Mouse (Mus musculus) forebrain, embryonic 10.5 days (tissue): Measurements from ENCODE around the gene Lbx1. TPM values are rescaled to one million over a fixed set of nuclear protein-coding genes. Genes with fewer than 3 reads are reported as not detected.

Source experiments
- DNase-seq: peaks from one replicate; pipeline ENCODE4 v3.0.0-alpha.2; 2017; ENCODE audit warnings: low spot score; ENCODE audit errors: extremely low spot score
- H3K27ac ChIP-seq: fragments of 300-500 bp; sonication (generic); 2 replicates; pipeline ENCODE4 v1.5.1; 2016; ENCODE audit warnings: mild to moderate bottlenecking
- H3K27me3 ChIP-seq: fragments of 300-500 bp; sonication (generic); 2 replicates; pipeline ENCODE4 v1.6.1; 2016; ENCODE audit warnings: mild to moderate bottlenecking; ENCODE audit not compliant: poor library complexity, severe bottlenecking
- H3K36me3 ChIP-seq: fragments of 300-500 bp; sonication (generic); replicated peaks from 2 replicates; pipeline ENCODE4 v1.6.1; 2016; ENCODE audit warnings: mild to moderate bottlenecking, moderate library complexity
- H3K4me1 ChIP-seq: fragments of 300-500 bp; sonication (generic); 2 replicates; pipeline ENCODE4 v1.6.1; 2016
- H3K4me3 ChIP-seq: fragments of 300-500 bp; sonication (generic); 2 replicates; pipeline ENCODE4 v1.5.1; 2016; ENCODE audit warnings: mild to moderate bottlenecking, moderate library complexity
- H3K9me3 ChIP-seq: fragments of 300-500 bp; sonication (generic); 2 replicates; pipeline ENCODE4 v1.6.1; 2016; ENCODE audit warnings: mild to moderate bottlenecking, moderate library complexity
- WGBS: fragments of 180-500 bp; shearing (Covaris S2); methylation state at CpG from one replicate; pipeline ENCODE4 v1.1.7; 2016; 5-methylcytosine and 5-hydroxymethylcytosine counted together
- polyA plus RNA-seq: library from polyadenylated mRNA; unstranded; fragments of >200 nt; fragmentation: Nextera tagmentation; extraction: Ambion mirVana; gene quantifications from 2 replicates; pipeline ENCODE4 v1.2.1, GENCODE M21; 2016

The Lbx1 gene
- polyA plus RNA-seq, 1 experiment from 2014 or later: not detected

DNA sequence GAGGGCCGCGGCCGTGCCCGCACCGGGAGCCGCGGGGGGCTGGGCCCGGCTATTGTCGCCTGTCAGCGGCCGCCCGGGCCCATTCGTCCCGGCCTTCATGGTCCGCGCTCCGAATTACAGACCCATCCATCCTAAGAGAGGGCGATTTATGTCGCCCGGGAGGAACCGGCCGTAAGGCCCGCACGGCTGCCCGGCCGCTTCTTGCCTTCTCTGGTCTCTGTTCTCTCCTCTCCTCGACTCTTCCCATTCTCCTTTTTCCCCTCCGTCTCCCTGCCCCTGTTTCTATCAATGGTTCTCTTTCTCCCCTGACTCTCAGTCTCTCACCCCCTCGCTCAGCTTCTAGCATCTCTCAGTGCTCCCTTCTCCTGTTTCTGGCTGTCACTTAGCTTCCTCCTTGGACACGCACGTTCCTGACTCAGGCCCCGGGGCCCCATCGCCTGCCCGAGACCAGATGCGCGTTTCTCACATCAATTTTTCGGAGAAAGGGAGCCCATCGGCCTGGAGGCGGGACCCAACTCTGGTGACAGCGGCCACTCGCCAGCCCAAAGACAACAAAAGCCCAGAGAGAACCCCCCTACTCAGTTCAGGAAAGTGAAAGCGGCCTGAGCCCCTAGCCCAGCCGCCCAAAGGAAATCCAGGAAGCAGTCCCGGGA lies 4.1 kb downstream of the Lbx1 start:
- H3K27ac ChIP-seq: no peak overlapping the region
- peak overlapping the region; percentile 39 for H3K4me3 ChIP-seq
- no peaks in the 10 kb centered on the region for H3K36me3 ChIP-seq
- H3K9me3 ChIP-seq: no peaks in the 10 kb centered on the region
- under 1% methylated on average over 44 of the region's 44 CpGs for WGBS
- peaks cover 54% of the 10 kb centered on the region for H3K4me1 ChIP-seq
- DNase-seq: peak; percentile 56
- H3K27me3 ChIP-seq: peaks cover 100% of the 10 kb centered on the region

DNA sequence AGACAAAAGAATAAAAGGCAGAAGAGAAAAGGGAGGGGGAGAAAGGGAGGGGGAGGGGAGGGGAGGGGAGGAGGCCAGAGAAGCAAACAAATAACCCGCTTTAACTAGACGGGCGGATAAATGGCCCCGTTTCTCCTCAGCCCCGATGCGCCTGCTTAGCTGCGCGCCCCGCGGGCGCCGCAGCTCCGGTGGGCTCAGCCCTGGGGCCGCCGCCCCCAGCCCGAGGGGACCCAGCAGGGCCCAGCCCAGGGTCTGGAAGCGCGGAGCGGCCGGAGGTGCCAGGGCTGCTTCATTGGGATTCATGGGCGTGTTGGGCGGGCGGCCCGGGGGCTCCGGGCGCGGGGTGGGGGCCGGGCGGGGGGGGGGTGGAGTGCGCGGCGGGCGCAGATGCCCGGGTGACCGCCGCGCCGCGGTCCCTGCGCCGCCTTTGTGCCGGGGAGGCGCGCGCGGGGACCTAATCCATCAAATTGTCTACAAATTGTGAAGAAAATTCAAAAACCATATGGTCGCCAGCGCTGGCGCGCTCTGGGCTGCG lies 4.7 kb downstream of the Lbx1 start:
- Histone ChIP-seq H3K4me3 (peak overlapping the region; percentile 39), H3K27ac (no peak overlapping the region), H3K36me3 (no peaks in the 10 kb centered on the region), H3K9me3 (no peaks in the 10 kb centered on the region), H3K27me3 (peaks cover 100% of the 10 kb centered on the region), H3K4me1 (peaks cover 48% of the 10 kb centered on the region)
- WGBS: 1% methylated on average over 47 of the region's 51 CpGs
- DNase-seq: peak; percentile 34

DNA sequence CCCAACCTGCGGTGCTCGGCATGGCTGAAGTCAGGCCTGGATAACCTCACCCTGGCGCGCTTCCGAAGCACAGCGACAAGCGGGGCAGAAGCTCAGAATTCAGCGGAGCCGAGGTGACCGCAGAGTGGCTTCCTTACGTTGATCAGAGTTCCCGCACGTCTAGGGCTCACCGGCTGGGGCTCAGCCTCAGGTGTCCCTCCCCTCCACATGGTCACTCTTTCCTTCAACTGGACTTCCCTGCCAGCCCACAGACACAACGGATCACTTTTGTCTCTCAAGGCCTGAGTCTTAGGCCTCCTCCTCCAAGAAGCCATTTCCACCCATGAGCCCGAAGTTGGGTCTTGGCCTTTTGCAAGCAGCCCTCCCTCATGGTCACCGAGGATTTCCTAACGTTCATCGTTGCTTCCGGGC lies 5.4 kb downstream of the Lbx1 start:
- peak; percentile 43 for DNase-seq
- Histone ChIP-seq H3K27me3 (peaks cover 100% of the 10 kb centered on the region), H3K27ac (no peak overlapping the region), H3K9me3 (no peaks in the 10 kb centered on the region), H3K4me3 (no peak overlapping the region), H3K4me1 (peaks cover 42% of the 10 kb centered on the region), H3K36me3 (no peaks in the 10 kb centered on the region)
- WGBS: under 1% methylated on average over 20 of the region's 20 CpGs

DNA sequence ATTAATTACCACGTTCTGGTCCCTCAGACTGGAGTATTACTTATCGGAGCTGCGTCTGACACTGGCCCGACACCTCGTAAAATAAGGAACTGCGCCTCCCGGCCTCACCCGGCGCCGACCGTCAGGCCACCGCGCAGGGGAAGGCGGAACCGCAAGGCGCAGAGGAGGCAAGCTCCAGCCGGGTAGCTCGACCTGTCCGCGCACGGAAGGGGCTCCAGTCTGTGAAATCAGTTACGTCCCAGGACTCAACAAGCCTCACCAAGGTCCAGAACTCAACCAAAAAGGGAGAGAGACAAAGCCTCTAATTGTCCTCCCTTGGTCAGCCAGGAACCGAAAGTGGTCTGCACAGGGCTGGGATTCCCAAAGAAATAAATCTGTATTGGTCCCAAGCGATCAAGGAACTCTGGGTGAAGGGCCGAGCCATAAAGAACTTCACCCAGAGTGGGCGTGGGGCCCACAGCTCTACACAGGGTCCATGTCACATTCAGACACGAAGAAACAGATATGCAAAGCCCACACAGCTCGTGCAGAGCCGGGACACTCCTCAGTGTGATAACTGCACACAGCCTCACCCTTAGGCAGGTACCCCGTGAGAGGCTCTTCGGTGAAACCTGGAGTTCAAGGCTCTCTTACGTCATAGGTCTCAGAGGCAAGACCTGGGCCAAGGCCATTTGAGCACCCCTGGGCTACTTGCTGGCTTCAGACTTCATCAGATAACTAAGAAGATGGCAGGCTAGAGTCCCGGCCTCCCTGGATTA lies 6.1 kb downstream of the Lbx1 start:
- Histone ChIP-seq H3K27ac (no peak overlapping the region), H3K27me3 (peaks cover 100% of the 10 kb centered on the region), H3K4me3 (no peak overlapping the region), H3K36me3 (no peaks in the 10 kb centered on the region), H3K9me3 (no peaks in the 10 kb centered on the region), H3K4me1 (peaks cover 42% of the 10 kb centered on the region)
- WGBS: under 1% methylated on average over 33 of the region's 33 CpGs
- DNase-seq: peak; percentile 44

DNA sequence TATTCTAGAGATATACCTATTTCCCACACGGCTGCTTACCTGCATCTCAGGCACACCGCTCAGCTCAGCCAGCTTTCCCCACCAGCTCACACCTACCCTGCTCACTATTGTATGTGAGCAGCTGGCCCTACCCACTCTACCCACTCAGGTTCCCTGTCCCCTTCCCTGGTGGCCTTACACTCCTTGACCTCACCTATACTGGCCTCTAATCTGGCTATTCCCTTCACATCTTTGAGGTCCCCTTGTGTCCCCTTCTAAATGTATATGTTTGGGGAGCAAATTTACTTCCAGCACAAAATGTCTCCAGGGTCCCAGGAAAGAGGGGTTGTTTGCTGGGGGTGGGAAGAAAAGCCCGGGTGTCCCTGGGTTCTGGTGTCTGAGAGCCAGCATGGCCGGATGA lies 6.8 kb downstream of the Lbx1 start:
- Histone ChIP-seq H3K27me3 (peaks cover 100% of the 10 kb centered on the region), H3K36me3 (no peaks in the 10 kb centered on the region), H3K4me1 (peaks cover 47% of the 10 kb centered on the region), H3K27ac (no peak overlapping the region), H3K4me3 (no peak overlapping the region), H3K9me3 (no peaks in the 10 kb centered on the region)
- no peak for DNase-seq
- 6% methylated on average over 4 of the region's 4 CpGs for WGBS

DNA sequence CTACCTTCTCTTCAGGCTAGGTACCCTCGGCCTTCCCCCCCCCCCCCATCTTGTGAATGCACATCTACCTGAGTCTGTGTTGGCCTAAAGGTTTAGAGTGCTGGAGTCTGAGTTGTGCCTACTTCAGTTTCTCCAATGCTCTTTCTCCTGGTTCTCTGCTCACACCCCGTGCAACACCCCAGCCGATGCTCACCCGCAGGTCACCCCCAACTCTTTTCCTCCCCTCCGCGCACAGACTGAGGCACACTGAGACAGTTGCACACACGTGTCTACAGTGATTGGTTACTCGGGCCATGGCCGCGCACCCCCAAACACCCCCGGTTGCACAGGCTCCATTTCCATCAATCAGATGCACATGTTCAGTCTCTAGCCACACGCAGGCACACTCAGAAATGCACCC lies 7.5 kb downstream of the Lbx1 start:
- Histone ChIP-seq H3K9me3 (no peaks in the 10 kb centered on the region), H3K36me3 (no peaks in the 10 kb centered on the region), H3K27ac (no peak overlapping the region), H3K4me3 (no peak overlapping the region), H3K27me3 (peaks cover 100% of the 10 kb centered on the region), H3K4me1 (peaks cover 47% of the 10 kb centered on the region)
- 5% methylated on average over 12 of the region's 12 CpGs for WGBS
- no peak for DNase-seq

DNA sequence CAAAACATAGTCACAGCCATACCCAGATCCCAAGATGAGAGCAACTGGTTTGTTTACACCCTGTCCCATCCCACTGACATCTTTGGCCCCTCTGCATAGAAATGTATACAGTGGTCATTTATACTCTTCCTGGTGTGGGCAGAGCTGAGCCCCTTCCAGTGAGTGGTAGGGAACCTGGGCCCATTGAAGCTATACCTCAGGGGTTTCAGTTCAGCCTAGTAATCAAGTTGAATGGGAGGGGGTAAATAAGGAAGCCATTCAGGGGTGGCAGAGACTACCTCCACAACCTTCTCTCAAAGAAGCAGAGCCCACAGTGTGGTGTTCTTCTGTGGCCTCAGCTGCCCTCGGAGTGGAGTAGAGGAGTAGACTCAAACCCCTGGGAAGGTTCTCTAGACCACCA lies 7.9 kb downstream of the Lbx1 start:
- DNase-seq: no peak
- Histone ChIP-seq H3K4me1 (peaks cover 47% of the 10 kb centered on the region), H3K27me3 (peaks cover 100% of the 10 kb centered on the region), H3K27ac (no peak overlapping the region), H3K9me3 (no peaks in the 10 kb centered on the region), H3K4me3 (no peak overlapping the region), H3K36me3 (no peaks in the 10 kb centered on the region)
- WGBS: 17% methylated on average over 1 of the region's 1 CpGs

DNA sequence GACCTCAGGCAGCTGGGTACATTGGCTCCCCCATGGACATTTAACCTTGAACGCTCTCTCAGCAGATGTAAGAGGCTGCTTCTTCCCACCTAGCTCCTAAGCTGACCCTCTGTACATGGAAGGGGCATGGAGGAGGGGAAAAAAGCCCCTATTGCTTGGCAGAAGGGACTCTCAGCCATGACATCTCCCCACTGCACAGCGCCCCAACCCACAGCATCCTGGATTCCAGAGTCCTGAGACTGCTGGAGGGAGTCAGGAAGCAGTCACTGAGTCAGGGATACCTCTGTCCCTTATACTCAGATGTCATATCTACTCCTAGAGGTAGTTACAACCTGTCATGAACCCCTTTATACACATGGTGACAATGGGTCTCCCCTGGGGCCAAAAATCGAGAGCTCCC lies 8.6 kb downstream of the Lbx1 start:
- H3K4me3 ChIP-seq: no peak overlapping the region
- H3K27me3 ChIP-seq: peaks cover 100% of the 10 kb centered on the region
- H3K27ac ChIP-seq: no peak overlapping the region
- H3K9me3 ChIP-seq: no peaks in the 10 kb centered on the region
- DNase-seq: peak; percentile 21
- peaks cover 49% of the 10 kb centered on the region for H3K4me1 ChIP-seq
- 2% methylated on average over 3 of the region's 3 CpGs for WGBS
- H3K36me3 ChIP-seq: no peaks in the 10 kb centered on the region

DNA sequence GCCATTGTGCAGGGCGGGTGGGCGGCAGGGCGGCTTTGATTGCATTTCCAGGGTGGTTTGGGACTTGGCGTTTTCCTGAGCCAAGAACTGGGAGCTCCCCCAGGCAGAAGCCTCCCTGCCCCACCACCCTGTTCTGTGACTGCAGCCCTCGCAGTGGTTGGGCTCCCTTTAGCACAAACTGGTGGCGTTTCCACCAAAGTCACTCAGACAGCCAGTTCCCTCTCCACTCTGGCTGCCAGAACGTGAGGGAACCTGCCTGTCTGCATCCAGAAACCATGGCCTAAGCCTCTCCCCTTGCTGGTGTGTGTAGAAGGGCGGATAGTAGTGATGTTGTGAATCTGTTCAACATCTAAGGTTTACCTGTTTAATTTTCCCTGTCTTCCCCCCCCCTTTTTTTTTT lies 9.4 kb downstream of the Lbx1 start:
- no peaks in the 10 kb centered on the region for H3K9me3 ChIP-seq
- peak; percentile 24 for DNase-seq
- H3K4me3 ChIP-seq: no peak overlapping the region
- 2% methylated on average over 8 of the region's 8 CpGs for WGBS
- H3K4me1 ChIP-seq: peaks cover 44% of the 10 kb centered on the region
- H3K36me3 ChIP-seq: no peaks in the 10 kb centered on the region
- H3K27ac ChIP-seq: no peak overlapping the region
- peaks cover 100% of the 10 kb centered on the region for H3K27me3 ChIP-seq

DNA sequence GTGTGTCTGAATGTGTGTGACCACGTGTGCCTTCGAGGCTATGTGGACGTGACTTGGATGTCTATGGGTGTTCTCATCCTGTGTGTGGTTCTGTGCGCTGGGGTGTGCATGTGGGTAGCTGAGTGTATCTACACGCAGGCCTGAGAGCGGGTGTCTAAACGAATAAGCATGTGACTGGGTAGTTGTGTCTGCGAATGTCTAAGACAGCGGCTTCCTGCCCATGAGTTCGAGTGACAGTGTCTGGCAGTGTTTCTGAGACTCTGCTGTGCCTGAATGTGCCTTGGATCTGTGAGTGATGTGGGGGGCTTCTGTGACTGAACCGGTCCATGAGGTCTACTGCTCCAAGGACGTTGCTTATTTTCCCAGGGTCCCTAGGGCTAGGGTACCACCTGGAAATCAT lies 10.5 kb downstream of the Lbx1 start:
- Histone ChIP-seq H3K36me3 (no peaks in the 10 kb centered on the region), H3K27me3 (peaks cover 99% of the 10 kb centered on the region), H3K9me3 (no peaks in the 10 kb centered on the region), H3K4me3 (no peak overlapping the region), H3K4me1 (peaks cover 42% of the 10 kb centered on the region), H3K27ac (no peak overlapping the region)
- DNase-seq: peak; percentile 24
- 2% methylated on average over 12 of the region's 12 CpGs for WGBS

DNA sequence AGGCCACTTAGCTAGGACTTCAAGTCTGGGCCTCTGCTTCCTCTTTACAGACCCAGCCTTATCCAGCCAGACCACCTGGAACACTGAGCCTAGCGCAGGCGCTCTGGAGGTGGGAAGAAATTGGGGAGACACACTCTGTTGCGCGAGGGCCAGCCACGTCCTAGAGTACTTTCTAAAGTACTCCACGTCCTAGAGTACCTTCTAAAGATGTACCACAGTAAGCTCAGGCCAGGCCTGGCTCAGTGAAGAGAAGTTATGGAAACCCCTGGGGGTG lies 11.4 kb downstream of the Lbx1 start:
- H3K4me1 ChIP-seq: peaks cover 37% of the 10 kb centered on the region
- H3K4me3 ChIP-seq: no peak overlapping the region
- no peak overlapping the region for H3K27ac ChIP-seq
- no peaks in the 10 kb centered on the region for H3K36me3 ChIP-seq
- no peak for DNase-seq
- WGBS: under 1% methylated on average over 6 of the region's 6 CpGs
- H3K9me3 ChIP-seq: no peaks in the 10 kb centered on the region
- H3K27me3 ChIP-seq: peaks cover 99% of the 10 kb centered on the region

DNA sequence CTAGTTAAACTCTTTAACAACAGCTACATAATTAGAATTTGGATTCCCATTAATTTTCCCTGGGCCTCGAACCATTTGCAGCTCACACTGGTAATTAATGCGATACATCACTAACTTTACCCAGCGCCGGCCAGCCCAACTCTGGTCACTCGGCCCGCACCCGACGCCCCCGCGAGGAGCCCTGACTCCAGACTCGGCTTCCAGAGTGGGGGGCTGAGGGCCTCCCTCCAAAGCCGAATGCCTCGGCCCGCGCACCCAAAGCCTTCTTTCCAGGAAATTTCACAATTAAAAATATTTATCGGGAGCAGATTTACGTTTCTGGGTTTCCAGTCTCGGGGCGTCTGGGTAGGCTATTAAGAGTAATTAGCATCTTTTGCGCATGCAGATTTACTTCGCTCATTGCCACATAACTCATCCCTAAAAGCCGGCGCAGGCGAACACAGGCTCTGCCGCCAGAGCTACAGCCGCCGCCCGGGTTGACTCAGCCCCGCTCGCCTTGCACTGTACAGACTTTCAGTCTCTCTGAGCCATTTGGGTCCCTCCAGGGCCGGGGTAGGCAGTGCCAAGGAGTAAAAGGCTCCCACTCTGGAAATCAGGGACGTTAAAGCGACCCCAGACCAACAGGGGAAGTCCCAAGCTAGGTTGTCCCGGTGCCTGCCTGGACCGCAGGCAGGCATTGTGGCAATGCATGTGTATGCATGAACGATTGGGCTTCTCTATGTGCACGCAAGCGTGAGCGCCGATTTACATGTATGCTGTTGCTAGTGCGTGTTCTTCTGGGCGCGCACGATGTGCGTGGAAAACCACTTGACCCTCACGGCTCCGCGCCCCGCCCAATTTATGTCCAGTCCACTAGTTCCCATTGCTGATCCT lies 12.0 kb downstream of the Lbx1 start:
- H3K27me3 ChIP-seq: peaks cover 99% of the 10 kb centered on the region
- whole genome bisulfite sequencing: under 1% methylated on average over 49 of the region's 49 CpGs

More for the DNA sequence above, 12.0 kb downstream of the Lbx1 start:
- no peak overlapping the region for H3K27ac ChIP-seq
- no peak overlapping the region for H3K4me3 ChIP-seq
- peak; percentile 57 for DNase-seq
- H3K9me3 ChIP-seq: no peaks in the 10 kb centered on the region
- no peaks in the 10 kb centered on the region for H3K36me3 ChIP-seq
- H3K4me1 ChIP-seq: peaks cover 34% of the 10 kb centered on the region
